Mouse (Mus musculus) layer of hippocampus, postnatal 14 days (tissue): Measurements from ENCODE around the gene Slc35b2. TPM values are rescaled to one million over a fixed set of nuclear protein-coding genes. Genes with fewer than 3 reads are reported as not detected.

Experiments
- DNase-seq, 2 experiments: peaks; one replicate each; pipeline ENCODE4 v3.0.0; 2021 to 2022; ENCODE audit warnings: low spot score in 2 of 2, mixed read lengths in 1 of 2
- total RNA-seq, 2 experiments: library from RNA; stranded (reverse); gene quantifications; 2 replicates each; pipeline ENCODE4 v1.2.3; 2021

The Slc35b2 gene
- total RNA-seq, 2 experiments from 2014 or later, result 47.3 to 52.8 TPM

GRCm38 (mm10) chr17:45596631-45597396 is 33.1 kb downstream of the Slc35b2 start:
- DNase-seq, result peak; percentile 66 to 81

GRCm38 (mm10) chr17:45597787-45598186 is 34.1 kb downstream of the Slc35b2 start:
- no peak for DNase-seq

GRCm38 (mm10) chr17:45598376-45598775 is 34.7 kb downstream of the Slc35b2 start:
- DNase-seq, result no peak

DNA sequence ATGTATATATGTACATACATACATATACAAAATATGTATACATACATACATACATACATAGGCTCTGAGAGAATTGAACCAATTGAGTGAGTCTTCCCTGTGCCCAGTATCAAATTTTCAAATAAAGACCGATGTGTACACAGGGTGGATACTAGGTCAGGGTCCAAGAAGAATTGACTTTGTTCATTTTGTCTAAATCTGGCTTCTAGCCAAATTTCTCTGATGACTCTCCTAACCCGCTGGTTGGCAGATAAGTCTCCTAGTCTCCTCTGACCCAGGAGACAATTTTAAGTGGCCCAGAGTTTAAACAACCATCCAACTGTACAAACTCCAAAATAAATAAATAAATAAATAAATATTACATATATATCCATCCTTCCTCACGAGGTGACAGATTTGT is 35.2 kb downstream of the Slc35b2 start:
- DNase-seq, result no peak

DNA sequence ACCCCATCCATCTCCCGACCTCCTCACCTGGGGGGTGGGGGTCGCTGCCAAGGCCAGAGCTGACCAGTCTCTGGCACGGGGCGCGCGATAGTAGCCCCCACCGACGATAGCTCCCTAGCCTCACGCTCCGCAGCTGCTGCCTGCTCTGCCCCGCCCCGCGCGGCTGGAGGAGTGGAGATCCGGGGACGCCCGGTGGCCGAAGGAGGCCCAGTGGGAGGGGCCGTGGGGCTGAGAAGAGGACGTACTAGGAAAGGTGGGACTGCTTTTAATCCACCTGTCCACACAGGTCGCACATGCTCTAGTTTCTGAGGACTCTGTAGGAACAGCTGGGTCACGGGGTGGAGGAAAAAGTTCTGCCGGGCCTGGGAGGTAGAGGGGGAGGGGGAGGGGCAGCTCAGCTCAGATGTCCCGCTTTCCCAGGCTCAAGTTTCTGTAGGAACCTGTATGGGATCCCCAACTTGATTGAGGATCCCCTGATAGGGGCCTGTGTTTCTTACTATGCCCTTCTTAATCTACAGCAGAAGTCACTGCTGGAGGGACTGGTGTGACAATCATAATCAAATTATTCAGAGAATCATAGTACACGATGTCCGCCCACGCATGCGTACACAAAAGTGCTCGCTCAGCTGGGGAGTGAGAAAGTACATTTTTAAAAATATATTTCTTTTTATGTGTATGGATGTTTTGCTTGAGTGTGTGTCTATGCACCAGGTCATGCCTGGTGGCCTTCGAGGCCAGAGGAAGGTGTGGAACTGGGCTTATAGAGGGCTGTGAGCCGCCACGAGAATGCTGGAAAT is 36.0 kb downstream of the Slc35b2 start, which contains the start of gene Slc29a1:
TSS of gene Slc29a1 (minus strand) at position 161 of the 797 bp plus-strand sequence.
- DNase-seq, result no peak

DNA sequence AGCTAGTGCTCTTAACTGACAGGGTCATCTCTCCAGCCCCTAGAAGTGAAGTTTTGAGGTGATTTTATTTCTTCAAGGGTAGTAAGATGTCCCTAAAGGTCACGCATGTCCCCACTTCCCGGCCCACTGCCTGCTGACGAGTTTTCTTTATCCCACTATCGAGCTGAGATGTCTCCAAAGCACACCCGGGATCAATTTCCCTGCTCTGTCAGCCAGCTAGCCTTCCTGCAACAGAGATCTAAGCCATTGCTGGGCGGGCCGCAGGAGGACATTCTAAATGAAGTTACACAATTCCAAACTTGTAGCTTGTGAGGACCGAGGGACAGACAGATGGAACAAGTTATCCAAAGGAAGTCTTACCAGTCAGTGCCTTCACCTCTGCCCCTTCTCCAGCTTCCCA is 36.6 kb downstream of the Slc35b2 start:
- no peak for DNase-seq

DNA sequence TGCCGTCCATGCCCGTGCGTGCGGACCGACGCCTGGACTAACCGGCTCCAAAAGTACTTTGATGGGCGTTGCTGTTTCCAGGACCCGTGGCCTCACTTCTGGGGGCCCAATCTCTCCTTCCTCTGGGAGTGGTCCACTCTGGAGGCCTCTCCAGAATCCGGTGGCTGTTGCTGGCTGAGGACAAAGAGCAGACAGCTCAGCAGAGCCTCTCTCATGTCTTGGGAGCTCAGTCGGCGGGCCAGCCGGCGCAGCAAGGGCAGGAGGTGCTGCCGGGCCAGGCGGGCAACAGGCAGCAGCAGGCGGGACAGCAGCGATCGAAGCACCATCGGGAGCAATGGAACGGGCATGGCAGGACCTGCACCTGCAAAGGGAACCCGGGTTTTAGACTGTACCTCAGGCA is 37.7 kb downstream of the Slc35b2 start:
- DNase-seq, result no peak

GRCm38 (mm10) chr17:45601877-45602304 is 38.2 kb downstream of the Slc35b2 start, which contains the start of gene Mymx:
Gene Mymx, minus strand, starts transcription at chr17:45602102.
- no peak for DNase-seq

DNA sequence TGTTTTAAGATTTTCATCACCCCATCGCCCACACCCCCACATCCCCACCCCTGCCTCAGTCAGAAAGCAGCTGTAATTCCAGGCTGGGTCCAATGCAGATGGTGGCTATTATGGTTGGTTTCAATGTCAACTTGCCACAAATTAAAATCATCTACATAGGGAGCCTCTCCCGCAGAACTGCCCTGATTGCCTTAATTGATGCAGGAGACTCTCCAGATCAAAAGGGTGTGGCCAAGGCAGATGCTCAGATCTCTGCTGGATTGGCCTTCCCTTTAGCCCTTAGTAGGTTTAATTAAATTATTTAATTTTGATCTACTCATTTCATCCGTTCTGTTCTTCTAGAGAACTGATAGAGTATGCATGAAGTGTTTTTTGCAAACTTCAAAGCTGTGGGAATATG is 39.3 kb downstream of the Slc35b2 start:
- DNase-seq, result no peak

DNA sequence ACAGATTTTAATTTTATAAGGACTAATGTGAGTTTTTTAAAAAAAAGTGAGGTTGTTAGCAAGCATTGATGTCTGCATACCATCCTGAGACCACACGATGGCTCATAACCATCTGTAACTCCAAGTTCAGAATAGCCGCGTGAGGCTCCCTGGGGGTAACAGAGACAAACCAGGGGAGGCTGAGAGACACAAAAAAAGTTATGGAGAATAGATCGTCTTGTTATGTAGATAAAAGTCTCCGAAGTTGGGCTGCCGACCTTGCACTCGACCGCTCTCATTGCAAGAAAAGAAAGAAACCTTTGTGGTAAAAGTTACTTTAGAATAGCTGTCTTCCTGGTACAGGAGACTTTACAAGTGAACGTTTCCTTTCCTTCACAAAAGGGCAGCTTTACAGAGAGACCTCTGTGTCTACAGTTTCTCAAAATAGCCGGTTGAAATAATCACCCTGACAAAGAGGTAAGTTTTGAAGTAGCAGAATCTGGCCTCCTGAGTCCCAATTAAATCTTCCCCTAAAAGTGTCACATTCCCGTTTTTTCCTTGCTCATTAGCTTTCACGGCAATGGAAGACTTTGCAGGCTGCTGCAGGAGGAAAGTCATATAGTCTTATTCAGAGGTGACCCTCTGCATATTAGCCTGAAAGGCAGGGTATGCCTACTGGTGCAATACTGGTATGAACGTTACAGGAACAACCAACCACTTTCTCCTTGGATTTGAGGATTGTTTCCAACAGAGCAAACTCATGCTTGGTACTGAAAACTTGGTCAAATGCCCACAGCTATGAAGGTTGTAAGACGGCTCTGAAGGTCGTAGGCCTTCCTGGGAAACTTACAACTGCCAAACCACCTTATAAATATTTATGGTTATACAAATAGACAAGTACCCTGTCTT is 43.6 kb downstream of the Slc35b2 start:
- DNase-seq, result no peak

GRCm38 (mm10) chr17:45608396-45608795 is 44.7 kb downstream of the Slc35b2 start:
- DNase-seq, result no peak

DNA sequence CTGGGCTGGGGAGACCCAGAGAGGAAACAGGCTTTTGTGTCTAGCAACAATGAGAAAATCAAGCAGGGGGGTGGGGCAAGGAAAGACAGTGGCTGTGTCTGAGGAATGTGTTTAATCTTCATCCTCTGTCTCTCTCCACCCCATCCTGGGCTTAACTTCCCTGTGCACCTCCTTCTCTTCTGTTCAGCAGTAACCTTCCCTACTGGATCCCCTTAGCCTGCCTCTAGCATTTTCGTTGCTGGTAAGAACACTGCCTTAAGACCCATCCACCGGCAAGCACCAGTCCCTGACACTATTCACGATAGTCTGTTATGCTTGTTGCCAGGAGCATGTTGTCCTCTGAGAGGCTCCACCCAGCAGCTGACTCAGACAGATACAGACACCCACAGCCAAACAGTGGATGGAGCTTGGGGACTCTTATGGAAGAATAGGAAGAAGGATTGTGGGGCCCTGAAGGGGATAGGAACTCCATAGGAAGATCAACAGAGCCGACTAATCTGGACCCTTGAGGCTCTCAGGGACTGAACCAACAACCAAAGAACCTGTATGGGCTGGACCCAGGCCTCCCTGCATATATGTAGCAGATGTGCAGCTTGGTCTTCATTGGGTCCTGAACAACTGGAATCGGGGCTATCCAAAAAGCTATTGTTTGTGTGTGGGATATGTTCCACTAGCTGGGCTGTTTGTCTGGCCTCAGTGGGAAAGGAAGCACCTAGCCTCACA is 46.6 kb downstream of the Slc35b2 start:
- no peak for DNase-seq

DNA sequence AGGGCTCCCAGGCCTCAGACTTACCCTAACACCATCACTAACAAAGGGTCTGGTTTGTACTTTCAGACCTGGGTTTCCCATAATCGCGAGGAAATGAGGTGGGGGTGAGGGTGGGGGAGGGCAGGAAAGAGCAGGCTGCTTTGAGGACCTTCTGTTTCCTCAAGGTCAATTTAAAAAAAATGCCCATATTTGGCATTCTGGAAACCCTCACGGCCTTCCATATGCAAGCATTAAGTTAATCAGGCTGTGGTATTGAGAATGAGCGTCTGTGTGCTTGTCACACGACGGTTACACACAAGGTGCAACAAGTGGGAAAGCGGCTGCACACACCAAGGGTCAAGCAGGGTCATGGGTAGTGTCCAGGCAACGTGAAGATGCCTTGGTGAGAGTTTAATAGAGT is 48.3 kb downstream of the Slc35b2 start:
- DNase-seq, result no peak

- no peak for DNase-seq
These were observed 49.2 kb downstream of the Slc35b2 start for GRCm38 (mm10) chr17:45612921-45613320.

GRCm38 (mm10) chr17:45616046-45616650 is 52.5 kb downstream of the Slc35b2 start:
- DNase-seq, result no peak

- no peak for DNase-seq
These were observed 53.0 kb downstream of the Slc35b2 start for GRCm38 (mm10) chr17:45616679-45617078.
